Mouse (Mus musculus) retina, postnatal 7 days (tissue): ENCODE results near the gene Lgr4.
A peak's percentile ranks its signal among the peaks of the same experiment; 100 is the strongest.

Experiments
- DNase-seq: peaks from one replicate; pipeline ENCODE4 v3.0.0-alpha.2; 2012; ENCODE audit warnings: low read depth, low spot score

Lgr4 gene

GRCm38 (mm10) chr2:110017087-110017486, 99.6 kb downstream of the Lgr4 start:
- no peak for DNase-seq

DNA sequence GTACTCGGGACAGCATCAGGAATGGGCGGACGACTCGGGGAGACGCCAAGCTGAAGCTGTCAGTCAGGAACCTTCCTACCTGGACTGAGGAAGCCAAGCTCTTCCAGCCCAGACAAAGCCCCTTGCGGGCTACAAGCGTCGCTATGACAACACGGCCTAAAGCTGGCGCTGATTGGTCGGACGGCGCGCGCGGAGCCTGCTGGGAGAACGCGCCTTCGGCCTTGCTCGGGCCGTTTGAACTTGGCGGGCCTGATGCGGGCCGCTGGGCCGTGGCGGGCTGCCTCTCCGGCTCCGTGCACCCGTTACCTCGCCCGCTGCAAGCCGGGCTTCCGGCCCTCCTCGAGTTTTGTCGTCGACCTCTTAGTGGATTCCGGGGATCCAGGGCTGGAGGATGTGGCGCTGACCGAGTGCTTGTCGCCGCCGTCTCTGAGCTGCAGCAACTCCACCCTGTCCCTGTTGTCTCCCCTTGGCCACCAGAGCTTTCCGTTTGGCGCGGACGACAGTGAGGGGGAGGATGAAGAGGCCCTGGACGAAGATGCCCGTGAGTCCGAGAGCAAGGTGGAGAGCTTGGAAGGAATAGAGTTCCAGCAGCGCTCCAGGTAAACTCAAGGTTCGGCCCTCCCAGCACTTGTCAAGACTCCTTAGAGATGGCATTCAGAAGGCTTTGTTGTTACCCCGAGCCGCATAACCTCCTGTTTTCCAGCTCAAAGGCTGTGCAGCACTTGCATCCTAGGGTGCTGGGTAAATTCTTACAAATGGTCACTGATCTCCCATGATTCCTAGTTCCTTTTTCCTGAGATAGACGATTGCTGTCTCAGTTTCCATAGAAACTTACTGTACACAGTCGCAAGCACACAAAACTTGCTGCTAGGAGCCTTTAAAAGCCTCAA, 100.4 kb downstream of the Lgr4 start, which contains the start of gene Ccdc34:
Gene Ccdc34, plus strand, starts transcription at position 202 of the 890 bp plus-strand sequence.
- peak; percentile 92 for DNase-seq

DNA sequence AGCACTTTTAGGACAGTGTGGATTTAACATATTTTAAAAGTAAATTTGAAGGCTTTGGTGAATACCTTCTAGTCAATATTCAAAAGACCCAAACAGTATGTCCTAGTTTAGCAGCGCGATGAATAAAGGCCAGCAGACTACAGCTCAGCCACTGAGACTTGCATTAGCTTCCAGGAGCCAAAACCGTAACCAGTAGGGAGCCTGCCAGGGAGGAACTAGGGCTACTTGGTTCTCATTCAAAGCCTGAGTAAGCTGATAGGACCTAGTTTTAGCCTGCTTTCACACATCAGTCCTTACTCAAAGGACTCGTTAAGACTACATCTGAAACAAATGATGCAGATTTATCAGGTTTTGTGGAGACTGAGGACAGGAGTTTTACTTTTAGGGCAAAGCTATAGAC, 102.2 kb downstream of the Lgr4 start:
- no peak for DNase-seq

DNA sequence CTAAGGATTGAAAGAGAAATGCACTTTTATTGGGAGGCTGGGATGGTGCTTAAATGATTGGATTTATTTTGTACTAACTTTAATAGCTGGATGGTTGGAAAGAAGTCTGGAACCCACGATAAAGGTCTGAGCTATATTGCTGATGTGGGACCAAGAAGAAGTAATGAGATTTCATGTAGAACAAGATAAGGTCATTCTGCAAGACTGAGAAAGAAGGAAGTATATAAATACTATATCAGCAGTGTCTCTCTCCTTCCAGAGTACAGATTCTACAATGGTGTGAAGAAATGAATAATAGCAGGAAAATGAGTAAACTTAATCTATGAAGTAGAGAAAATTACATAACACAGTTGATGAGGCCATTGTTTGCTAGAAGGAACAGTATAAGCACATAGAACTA, 103.0 kb downstream of the Lgr4 start:
- no peak for DNase-seq

DNA sequence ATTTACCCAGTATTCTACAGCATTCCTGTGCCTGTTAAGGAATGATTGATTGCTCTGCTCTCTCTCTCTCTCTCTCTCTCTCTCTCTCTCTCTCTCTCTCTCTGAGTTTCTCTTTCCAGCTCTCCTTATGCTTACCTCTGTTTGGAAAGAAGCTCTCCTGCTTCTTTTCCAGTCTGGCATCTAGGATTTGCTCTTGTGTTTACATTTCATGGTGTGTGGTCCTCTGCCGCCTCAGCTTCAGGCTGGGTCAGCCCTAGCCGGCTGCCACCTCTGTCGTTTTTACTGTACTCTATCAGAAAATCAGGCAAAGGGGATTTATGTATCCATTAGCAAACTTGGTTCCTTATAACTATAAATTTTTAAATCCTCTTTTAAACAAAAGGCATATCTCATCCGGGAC, 118.8 kb downstream of the Lgr4 start:
- DNase-seq, result no peak

DNA sequence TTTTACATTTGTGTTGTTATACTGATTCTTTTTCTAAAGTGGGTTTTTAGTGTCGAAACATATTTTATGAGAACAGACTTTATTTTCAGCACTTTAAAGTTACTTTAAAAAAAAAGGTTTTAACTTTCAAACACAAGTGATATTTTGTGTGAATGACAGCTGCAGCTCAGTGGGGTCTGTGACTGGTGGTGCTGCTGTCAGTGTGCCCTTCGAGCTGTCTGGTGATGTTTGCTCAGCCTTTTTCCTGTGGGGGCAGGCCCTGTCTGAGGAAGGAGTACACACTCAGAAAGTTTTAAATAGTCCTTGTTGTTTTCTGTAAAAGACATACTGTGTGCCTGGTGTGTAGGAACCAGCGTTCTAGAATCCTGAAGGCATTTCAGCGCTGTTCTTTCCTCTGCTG, 119.2 kb downstream of the Lgr4 start:
- DNase-seq, result no peak

GRCm38 (mm10) chr2:110037221-110037620, 119.8 kb downstream of the Lgr4 start:
- no peak for DNase-seq

DNA sequence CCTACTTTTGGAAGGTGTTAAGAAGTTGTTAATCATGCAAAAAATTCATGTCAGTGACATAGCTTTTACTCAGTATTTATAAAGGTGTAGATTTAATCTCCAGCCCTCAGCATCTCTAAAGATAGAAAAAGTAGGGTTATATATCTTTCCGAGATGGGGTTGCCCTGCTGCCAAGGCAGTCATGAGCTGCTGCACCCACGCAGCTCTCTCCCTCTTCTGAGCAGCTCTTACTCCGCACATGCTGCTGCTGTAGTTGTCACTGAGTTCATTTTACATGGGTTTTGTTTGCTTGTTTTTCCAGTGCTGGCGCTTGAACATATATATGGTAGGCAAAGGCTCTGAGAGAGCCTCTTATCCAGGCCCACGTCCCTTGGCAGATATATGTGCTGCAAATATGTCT, 120.9 kb downstream of the Lgr4 start:
- DNase-seq, result no peak

GRCm38 (mm10) chr2:110042861-110043760, 125.7 kb downstream of the Lgr4 start:
- no peak for DNase-seq

- no peak for DNase-seq
These were observed 141.0 kb downstream of the Lgr4 start for GRCm38 (mm10) chr2:110058424-110058823.

GRCm38 (mm10) chr2:110063131-110063530, 145.7 kb downstream of the Lgr4 start:
- DNase-seq, result no peak
